Mouse (Mus musculus): Measurements from ENCODE around the gene Med25.

DNA sequence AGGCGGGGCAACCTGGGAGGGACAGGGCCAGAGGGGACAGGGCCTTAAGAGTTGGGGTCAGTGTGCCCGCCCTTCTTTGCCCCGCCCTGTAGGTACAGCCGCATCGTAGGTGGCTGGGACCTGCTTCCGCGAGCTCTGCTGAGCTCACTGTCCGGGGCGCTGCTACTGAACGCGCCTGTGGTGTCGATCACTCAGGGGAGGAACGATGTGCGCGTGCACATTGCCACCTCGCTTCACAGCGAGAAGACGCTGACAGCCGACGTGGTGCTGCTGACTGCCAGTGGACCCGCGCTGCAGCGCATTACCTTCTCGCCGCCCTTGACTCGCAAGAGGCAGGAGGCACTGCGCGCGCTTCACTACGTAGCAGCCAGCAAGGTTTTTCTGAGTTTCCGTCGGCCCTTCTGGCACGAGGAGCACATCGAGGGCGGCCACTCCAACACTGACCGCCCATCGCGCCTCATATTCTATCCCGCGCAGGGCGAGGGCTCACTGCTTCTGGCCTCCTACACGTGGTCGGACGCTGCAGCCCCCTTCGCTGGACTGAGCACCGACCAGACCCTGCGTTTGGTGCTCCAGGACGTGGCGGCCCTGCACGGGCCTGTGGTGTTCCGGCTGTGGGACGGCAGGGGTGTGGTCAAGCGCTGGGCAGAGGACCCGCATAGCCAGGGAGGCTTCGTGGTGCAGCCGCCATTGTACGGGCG is 52.9 kb downstream of the Med25 start:
- TF ChIP-seq CTCF (IDR thresholded peaks at IDR 0.05; ENCODE audit: extremely low read depth, insufficient read length, insufficient replicate concordance, low read depth, low read length), result no peak
- no peak for TF ChIP-seq POLR2A (IDR thresholded peaks at IDR 0.05; ENCODE audit: low read depth, low read length)

Data from small intestine, adult 2 months (tissue).